Mouse (Mus musculus): ENCODE results near the gene Rab11fip4. TPM values are rescaled to one million over a fixed set of nuclear protein-coding genes. Genes with fewer than 3 reads are reported as not detected.

Rab11fip4 gene
- polyA plus RNA-seq, 1 experiment: 0.03 TPM

DNA sequence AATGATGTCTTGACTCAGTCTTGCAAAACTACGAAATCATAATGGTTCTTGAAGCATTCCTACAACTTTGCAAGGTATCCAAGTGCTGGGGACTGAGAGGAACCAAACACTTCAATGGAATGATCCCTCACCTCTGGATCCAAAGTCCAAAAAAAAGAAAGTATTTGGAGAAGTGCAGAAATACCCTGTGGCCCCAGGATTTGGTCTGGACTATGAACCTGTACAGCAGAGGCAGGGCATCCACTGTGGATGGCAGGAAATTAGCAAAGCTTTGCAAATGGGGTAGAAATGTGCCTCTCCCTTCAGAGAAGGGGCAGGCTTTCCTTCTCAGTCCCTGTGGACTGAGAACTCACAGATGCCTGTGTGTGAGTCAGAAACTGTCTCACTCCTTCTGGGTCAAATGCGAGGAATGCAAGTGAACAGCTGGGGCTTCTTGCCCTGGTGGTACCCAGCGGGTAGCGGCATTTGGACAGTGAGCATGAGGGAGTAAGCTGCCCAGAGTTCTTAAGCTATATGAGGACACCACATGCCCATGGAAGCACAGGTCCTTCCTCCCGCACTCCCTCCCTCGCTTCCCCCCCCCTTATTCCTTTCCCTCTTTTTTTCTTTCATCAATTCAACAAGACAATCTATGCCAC lies 147.0 kb downstream of the Rab11fip4 start:
- H3K27me3 ChIP-seq (replicated peaks): peaks cover 46% of the 10 kb centered on the region
- H3K4me1 ChIP-seq: peaks cover 3% of the 10 kb centered on the region
- TF ChIP-seq FLI1 (IDR thresholded peaks at IDR 0.05; ENCODE audit: low read length) (no peak), GATA1 (IDR thresholded peaks at IDR 0.05; ENCODE audit: borderline replicate concordance, low read length) (no peak)
- H3K9me3 ChIP-seq: 0 out of 2 replicates have a peak, but pooled peaks cover 1% of the 10 kb centered on the region
- H3K4me3 ChIP-seq (replicated peaks): no peak overlapping the region
- no peaks in the 10 kb centered on the region for H3K36me3 ChIP-seq (replicated peaks; ENCODE audit: low read length)

DNA sequence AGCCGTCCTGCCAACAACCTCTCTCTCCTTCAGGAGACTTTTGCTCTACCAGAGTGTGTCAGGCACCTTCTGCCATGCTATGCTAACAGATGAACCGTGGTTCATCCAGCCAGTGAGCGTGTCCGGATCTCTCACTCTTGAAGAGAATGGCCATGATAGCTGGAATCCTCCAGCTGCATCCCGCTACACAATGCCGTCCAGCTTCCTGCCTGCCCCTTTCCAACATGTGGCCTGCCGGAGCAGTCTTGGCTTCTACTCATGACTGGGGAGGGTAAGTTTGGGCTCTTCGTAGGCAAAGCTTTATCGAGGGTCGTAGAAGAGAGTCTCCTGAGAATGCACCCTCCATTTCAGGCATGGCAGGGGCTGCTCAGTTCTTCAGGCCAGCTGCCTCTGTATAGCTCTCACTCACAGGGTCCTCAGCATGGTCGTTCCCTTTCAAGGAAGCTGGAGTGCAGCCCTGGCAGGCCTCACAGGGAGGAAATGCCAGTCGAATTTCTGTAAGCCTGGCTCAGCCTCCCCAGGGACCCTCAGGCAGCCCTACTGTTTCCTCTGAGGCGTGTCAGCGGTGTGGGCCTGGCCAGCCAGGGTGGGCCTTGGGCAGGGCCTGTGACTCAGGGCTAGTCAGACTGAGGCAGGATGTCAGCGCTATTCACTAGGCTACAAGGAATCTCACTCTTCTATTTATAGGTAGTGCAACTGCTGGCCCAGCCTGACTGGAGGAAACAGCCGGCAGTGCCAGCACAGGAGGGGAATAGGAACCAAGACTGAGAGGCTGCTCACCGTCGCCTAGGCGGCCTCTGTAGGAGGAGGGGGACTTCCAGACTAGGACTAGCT lies 147.9 kb downstream of the Rab11fip4 start:
- TF ChIP-seq GATA1 (IDR thresholded peaks at IDR 0.05; ENCODE audit: borderline replicate concordance, low read length) (no peak), FLI1 (IDR thresholded peaks at IDR 0.05; ENCODE audit: low read length) (no peak)
- H3K9me3 ChIP-seq: no peaks in the 10 kb centered on the region
- peaks cover 46% of the 10 kb centered on the region for H3K27me3 ChIP-seq (replicated peaks)
- H3K36me3 ChIP-seq (replicated peaks; ENCODE audit: low read length): no peaks in the 10 kb centered on the region
- H3K4me3 ChIP-seq (replicated peaks): no peak overlapping the region
- peaks cover 3% of the 10 kb centered on the region for H3K4me1 ChIP-seq

DNA sequence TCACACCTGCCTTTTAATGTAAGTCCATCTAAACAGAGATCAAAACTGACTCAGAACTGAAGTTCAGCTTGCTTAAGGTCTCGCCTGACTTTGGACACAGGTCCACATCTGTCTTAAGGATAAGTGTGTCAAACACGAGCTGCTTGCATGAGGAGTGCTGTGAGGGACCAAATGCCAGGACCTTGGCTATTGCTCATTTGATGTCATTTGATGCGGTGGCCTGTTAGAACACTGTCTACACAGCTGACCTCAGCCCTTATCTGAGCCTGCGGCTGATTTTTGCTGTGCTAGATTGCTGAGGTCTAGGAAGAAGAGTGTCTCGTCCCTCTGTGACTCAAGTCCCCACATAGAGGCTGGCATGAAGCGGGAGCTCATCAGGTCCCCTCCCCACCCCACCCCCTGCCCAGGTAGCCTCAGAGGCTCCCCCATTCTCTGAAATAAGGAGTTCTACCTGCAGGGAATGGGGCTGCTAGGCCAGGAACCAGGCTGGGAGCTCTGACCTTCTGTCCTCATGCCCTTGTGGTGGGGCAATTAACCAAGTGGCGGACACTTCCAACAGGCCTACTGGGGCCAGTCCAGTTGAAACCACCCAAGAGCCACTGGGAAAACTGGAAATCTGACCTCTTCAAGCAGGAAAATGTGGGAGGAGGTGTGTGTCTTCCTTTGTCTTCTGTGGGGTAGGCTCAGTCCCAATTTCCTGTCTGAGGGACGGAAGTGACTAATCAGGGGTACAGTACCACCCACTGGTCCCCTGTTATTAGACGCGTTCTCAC lies 149.9 kb downstream of the Rab11fip4 start:
- no peak for TF ChIP-seq FLI1 (IDR thresholded peaks at IDR 0.05; ENCODE audit: low read length)
- no peak for TF ChIP-seq GATA1 (IDR thresholded peaks at IDR 0.05; ENCODE audit: borderline replicate concordance, low read length)
- H3K4me1 ChIP-seq: peaks cover 6% of the 10 kb centered on the region
- H3K27me3 ChIP-seq (replicated peaks): peaks cover 37% of the 10 kb centered on the region
- no peaks in the 10 kb centered on the region for H3K9me3 ChIP-seq
- H3K36me3 ChIP-seq (replicated peaks; ENCODE audit: low read length): no peaks in the 10 kb centered on the region
- H3K4me3 ChIP-seq (replicated peaks): no peak overlapping the region

DNA sequence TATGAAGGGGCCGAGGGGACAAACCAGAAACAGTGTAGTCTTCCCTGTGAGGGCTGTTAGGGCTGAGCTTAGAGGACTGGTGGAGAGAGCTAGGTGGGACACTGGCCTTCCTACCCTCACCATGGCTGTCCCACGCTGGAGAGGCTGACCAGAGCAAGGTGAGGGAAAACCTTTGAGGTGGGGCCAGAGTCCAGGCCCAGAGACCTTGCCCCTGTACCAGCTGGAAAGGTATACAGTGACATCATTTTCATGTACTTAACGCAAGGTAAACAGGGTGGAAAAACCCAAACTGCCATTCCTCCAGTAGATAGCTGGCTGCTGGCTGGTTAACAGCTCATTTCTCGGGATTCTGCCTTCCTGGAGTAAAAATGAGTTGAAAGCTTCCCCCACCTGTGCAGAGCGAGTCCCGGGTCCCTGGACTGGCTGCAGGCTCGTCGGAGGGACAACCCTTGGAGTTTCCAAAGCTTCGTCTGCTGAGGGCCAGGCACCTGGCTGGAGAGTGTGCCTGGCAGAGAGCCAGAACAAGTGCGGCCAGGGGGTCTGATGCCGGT lies 155.6 kb downstream of the Rab11fip4 start:
- Histone ChIP-seq H3K27me3 (replicated peaks) (peaks cover 31% of the 10 kb centered on the region), H3K9me3 (peaks cover 2% of the 10 kb centered on the region; the same call in 1 of the 2 replicates), H3K36me3 (replicated peaks; ENCODE audit: low read length) (no peaks in the 10 kb centered on the region), H3K4me1 (0 out of 2 replicates have a peak, but pooled peaks cover 8% of the 10 kb centered on the region), H3K4me3 (replicated peaks) (no peak overlapping the region)
- TF ChIP-seq GATA1 (IDR thresholded peaks at IDR 0.05; ENCODE audit: borderline replicate concordance, low read length) (no peak), FLI1 (IDR thresholded peaks at IDR 0.05; ENCODE audit: low read length) (no peak)

Other genes starting within 250 kb of the Rab11fip4 start
- not detected in 2 replicates for gene Omg, start 87.1 kb upstream of the Rab11fip4 start, polyA plus RNA-seq (2012; ENCODE audit: insufficient read depth, low replicate concordance)
- gene Evi2b, start 67.5 kb upstream of the Rab11fip4 start, polyA plus RNA-seq (2012; ENCODE audit: insufficient read depth, low replicate concordance): 5.5 and 13.5 TPM in 2 replicates
- 0.41 TPM in 1 of 2 replicates, not detected in the other for gene Evi2, start 60.6 kb upstream of the Rab11fip4 start, polyA plus RNA-seq (2012; ENCODE audit: insufficient read depth, low replicate concordance)
- 2.0 TPM in 1 of 2 replicates, not detected in the other for gene Evi2a, start 60.6 kb upstream of the Rab11fip4 start, polyA plus RNA-seq (2012; ENCODE audit: insufficient read depth, low replicate concordance)

Data from megakaryocyte, embryonic 14.5 days (primary cell).